Mouse (Mus musculus): ENCODE data around the gene Gm7358. TPM values are rescaled to one million over a fixed set of nuclear protein-coding genes. Genes with fewer than 3 reads are reported as not detected.
"Not testable (repeated sequence)": the region's sequence is repeated elsewhere in the genome, so short reads cannot be mapped to it uniquely, and the experiment has no call there.

The Gm7358 gene
- total RNA-seq (2014; fragmentation: Nextera tagmentation) (not detected in 2 replicates), total RNA-seq (2017) (not detected in 2 replicates)

DNA sequence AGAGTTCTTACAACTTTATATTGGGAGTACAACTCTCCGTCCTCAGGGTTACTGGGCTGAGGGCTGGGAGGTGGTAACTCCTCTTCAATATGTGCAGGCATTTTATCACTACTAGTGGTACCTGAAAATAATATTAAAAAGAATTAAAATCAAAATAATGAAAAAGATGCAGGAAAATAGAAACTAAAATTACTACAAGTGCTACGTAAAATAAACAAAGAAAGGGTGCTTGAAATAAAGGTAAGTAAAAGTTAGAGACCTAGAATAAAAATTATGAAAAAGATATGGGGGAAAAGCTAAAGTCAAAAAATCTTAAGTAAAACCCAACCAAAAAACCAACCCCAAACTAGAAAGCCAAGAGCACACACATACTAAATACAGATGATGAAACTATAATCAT is at the start of gene Gm7358:
Gene Gm7358, minus strand, starts transcription at position 101 of the 400 bp plus-strand sequence.
- not testable (repeated sequence) for ATAC-seq (replicated peaks; ENCODE audit: poor library complexity, severe bottlenecking)

DNA sequence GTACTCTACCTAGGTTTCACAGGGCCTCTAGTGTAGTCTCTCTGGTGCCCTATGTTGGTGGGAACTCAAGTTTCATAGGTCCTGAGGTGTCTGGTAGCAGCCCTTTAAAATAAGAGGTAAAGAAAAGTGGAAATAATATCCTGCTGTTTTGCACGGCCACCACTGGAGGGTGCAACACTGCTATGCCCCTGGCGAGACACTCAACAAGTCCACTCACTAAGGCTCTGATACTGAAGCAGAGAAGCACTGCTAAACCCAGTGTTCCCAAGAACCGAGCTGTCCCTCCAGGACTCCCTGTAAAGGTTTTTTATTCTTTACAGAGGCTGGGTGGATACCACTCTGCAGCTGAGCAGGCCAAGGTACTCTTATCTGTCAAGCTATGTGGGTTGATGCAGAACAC is 43.7 kb upstream of the Gm7358 start:
- not testable (repeated sequence) for ATAC-seq (replicated peaks; ENCODE audit: poor library complexity, severe bottlenecking)

DNA sequence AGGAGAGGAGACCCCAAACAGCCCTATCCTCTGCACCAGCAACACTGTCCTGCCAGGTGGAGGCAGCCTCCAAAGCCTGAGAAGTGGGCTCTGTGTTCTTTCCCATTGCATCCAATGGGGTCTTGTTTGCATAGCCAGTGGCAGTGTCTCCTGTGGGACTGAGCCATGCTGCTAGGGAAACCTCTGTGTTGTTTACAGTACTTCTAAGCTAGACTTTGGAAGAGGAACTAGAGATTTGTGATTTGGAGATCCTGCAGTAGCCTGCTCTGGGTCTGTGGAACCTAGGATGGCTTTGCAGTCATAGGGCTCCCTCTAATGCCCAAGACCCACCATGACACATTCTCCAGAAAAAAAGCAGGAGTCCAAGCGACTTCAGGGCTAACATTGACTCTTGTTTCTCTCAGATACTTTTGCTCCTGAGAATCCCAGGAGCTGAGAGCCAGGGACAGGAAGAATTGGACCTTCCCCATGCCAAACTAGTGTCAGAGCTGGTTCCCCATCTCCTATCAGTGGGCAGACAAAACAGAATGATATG is 42.2 kb upstream of the Gm7358 start:
- ATAC-seq (replicated peaks; ENCODE audit: poor library complexity, severe bottlenecking): not testable (repeated sequence)

DNA sequence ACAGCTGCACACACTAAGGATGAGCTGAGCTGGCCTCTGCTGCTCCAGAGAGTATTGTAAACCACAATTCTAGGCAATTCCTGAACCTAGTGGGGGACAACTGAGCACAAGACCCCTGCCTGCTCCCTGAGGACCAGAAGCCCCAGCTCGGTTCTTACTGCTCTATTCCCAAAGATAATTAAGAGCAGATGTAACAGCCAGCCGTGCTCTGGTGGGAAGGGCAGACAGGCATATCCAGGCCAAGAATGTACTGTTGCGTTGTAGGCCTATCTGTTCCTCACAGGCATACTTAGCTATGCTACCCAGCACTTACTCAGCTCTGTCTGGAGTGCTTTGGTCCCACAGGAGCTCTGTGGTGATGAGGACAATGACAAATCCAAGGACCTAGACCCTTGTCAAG is 40.6 kb upstream of the Gm7358 start:
- not testable (repeated sequence) for ATAC-seq (replicated peaks; ENCODE audit: poor library complexity, severe bottlenecking)

DNA sequence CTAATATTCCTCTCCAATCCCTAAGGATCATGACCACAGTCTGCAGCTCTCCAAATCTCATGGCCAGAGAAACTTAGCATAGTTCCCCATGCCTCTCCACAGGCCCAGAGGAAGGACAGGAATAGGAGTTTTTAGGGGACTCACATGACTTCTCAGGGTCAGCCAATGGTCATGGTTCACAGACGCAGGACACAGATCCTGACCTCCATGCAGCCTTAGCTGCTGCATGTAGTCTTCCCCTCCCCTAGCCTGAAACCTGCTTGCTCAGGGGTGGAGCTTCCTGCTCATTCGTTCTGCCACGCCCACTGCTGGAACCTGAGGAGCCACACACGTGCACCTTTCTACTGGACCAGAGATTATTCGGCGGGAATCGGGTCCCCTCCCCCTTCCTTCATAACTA is 34.8 kb upstream of the Gm7358 start:
- ATAC-seq (replicated peaks; ENCODE audit: poor library complexity, severe bottlenecking): not testable (repeated sequence)

DNA sequence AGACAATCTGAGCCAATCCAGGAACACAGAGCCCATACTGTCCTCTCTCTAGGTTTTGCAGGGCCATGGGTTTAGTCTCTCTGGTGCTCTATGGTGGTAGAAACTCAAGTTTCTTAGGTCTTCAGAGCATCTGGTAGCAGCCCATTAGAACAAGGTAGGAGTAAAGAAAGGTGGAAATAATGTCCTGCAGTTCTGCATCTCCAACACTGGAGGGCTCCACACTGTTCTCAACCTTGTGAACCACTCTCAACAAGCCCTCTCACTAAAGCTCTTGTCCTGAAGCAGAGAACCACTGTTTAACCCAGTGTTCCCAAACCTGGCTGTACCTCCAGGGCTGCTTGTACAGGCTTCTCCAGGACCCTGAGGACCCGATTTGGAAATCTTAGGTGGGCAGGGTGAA is 27.3 kb upstream of the Gm7358 start:
- not testable (repeated sequence) for ATAC-seq (replicated peaks; ENCODE audit: poor library complexity, severe bottlenecking)

DNA sequence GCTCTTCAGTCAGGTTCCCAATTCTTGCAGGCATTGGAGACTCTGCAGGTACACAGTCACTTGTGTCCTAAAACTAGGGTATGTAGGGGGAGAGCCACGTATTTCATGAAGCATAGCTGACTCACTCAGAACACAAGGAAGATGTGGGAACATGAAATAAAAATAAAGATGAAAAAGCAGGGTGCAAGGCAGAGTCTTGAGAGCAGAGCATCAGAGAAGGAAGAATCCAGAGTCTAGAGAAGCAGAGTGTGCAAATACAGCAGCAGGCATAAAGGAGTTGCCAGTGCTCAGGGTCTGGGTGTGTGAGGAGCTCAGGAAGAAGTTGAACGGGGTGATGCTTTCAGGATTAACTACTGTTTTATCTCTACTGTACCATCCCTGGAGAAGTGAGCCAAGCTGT is 17.5 kb downstream of the Gm7358 start:
- ATAC-seq (replicated peaks; ENCODE audit: poor library complexity, severe bottlenecking): not testable (repeated sequence)

DNA sequence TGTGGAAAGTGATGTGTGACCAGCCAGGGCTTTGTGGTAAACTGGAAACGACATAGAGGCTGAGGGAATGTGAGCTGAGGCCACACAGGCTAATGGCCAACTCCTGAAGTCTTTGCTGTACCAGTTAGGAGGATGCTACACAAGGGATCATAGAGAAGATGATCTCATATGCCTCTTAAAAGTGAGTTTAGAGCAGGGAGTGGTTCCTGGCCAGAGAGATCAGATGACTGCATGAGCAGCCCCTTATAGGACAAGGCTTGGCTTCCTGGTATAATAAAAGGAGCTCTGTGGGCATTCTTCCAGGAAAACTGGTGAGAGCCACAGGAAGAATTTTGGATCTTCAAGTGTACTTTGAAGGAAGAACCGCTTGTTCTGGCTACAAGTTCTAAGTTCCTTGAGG is 22.3 kb downstream of the Gm7358 start:
- ATAC-seq (replicated peaks; ENCODE audit: poor library complexity, severe bottlenecking): not testable (repeated sequence)

DNA sequence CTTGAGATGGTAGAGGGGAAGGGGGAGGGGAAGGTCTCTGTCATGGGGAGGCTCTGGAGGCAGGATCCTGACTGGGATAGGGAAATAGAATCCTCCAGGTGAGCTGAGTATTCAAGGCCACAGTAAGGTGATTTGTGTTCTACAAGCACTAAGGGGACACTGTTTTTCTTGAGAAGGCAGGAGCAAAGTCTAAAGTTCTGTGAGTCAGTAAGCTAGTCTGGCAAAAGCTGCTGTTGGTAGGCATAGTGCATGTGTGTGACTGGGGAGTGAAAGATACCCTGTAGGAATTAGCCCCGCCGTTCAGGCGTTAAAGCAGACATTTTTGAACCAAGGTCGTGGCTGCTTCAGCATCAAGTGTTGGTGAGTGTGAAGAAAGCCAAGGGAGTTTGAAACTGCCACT is 23.2 kb downstream of the Gm7358 start:
- ATAC-seq (replicated peaks; ENCODE audit: poor library complexity, severe bottlenecking): not testable (repeated sequence)

Other genes with a start within 250 kb of the Gm7358 start
- not detected in 2 replicates for gene Gm7168, start 111.2 kb downstream of the Gm7358 start, total RNA-seq (2014; fragmentation: Nextera tagmentation)
- not detected in 2 replicates for gene Gm7168, start 111.2 kb downstream of the Gm7358 start, total RNA-seq (2017)
- gene Gm7356, start 55.8 kb downstream of the Gm7358 start, total RNA-seq (2014; fragmentation: Nextera tagmentation): not detected in 2 replicates
- not detected in 2 replicates for gene Gm7356, start 55.8 kb downstream of the Gm7358 start, total RNA-seq (2017)
- gene Dact2, start 144.8 kb upstream of the Gm7358 start, total RNA-seq (2014; fragmentation: Nextera tagmentation): not detected in 2 replicates
- gene Dact2, start 144.8 kb upstream of the Gm7358 start, total RNA-seq (2017): not detected in 2 replicates
- not detected in 2 replicates for gene Smoc2, start 220.0 kb upstream of the Gm7358 start, total RNA-seq (2014; fragmentation: Nextera tagmentation)
- gene Smoc2, start 220.0 kb upstream of the Gm7358 start, total RNA-seq (2017): not detected in 2 replicates

Measured in granulocyte monocyte progenitor cell, adult 5-6 weeks (primary cell).